Mouse (Mus musculus) cerebral cortex, adult 2 months (tissue): ENCODE results near the gene Prelid3b.

Source experiments
- WGBS: fragments of 180-500 bp; shearing (Covaris S2); methylation state at CpG from one replicate; pipeline ENCODE4 v1.1.7; 2018; 5-methylcytosine and 5-hydroxymethylcytosine counted together

Gene Prelid3b

DNA sequence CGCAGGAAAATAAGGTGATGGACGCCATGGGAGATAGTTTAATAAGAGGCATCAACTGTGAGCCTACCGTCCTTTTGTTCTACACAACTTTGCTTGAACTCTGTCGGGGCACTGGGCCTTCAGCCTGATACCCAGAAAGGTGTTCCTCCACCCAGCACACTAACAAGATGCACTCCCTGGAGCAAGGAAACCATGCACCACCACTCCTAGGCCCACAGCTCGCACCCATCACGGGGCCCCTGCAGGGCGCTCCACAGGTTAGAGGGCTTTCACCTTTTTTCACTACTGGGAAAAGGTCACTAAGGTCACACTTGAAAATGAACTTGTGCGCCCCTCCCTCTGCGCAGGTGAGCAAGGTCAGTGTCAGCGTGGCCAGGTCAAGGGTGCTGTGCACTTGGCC lies 9.5 kb downstream of the Prelid3b start:
- 35% methylated on average over 10 of the region's 10 CpGs for WGBS

GRCm38 (mm10) chr2:174459365-174459764 lies 13.5 kb downstream of the Prelid3b start:
- WGBS: 49% methylated on average over 2 of the region's 2 CpGs

- WGBS: 79% methylated on average over 7 of the region's 7 CpGs
These were observed 19.2 kb downstream of the Prelid3b start for GRCm38 (mm10) chr2:174453681-174454080.

DNA sequence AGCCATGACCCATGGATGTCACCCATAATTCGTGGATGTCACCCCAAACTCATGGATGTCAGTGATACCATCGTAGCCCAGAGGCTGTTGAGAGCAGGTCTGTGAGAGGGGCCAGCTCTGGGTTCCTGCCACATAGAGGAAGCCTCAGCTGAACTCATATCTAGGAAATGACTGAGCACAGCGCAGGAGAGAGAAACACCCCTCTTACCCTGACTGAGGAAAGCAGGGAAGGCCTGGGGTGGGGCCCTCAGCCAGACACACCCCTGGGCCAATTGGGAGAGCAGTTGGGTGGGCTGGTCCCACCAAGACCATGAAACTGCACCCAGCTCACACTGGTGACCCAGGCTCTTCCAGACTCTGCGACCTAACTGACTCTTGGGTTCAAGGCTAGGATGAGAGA lies 22.5 kb downstream of the Prelid3b start, which contains the start of gene Tubb1:
Gene Tubb1, plus strand, starts transcription at position 343 of the 400 bp plus-strand sequence.
- 76% methylated on average over 4 of the region's 4 CpGs for WGBS

DNA sequence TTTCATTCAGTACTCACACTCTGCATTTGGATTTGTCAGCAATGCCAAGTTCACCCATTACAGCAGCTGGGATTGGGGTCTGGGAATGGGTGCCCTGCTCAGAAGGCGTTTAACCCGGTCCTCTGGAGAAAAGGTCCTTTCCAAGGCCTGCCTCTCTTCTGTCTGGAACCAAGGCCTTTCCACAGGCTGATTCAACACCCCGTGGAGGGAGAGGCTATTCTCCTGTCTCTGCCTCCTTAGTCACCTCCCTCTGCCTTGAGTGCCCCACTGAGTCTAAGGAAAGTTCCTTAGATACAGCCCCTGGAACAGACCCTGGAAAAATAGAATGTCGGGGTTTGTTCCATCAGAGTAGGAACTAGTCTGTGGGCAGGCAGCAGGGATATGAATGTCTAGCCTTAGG lies 24.5 kb downstream of the Prelid3b start:
- 83% methylated on average over 4 of the region's 4 CpGs for WGBS

GRCm38 (mm10) chr2:174446905-174447304 lies 26.0 kb downstream of the Prelid3b start:
- 81% methylated on average over 8 of the region's 8 CpGs for WGBS

DNA sequence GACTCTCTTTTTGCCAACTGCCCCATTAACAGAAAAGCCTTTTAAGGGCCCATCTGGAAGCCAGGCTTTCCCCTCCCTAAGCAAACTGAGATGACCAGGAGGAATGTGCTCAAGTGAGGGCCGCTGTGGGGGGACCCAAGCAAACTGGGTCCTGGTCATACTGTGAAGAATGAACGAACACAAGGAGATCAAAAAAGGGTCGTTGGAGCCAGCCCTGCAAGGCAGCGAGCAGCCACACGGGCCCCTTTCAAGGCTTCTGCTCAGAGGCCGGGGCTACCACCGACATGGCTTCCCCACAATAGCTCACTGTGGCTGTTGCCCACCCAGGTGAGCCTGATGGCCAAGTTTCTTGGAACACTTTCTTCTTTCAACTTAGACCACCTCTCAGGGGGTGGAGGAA lies 26.4 kb downstream of the Prelid3b start:
- WGBS: 61% methylated on average over 7 of the region's 7 CpGs

DNA sequence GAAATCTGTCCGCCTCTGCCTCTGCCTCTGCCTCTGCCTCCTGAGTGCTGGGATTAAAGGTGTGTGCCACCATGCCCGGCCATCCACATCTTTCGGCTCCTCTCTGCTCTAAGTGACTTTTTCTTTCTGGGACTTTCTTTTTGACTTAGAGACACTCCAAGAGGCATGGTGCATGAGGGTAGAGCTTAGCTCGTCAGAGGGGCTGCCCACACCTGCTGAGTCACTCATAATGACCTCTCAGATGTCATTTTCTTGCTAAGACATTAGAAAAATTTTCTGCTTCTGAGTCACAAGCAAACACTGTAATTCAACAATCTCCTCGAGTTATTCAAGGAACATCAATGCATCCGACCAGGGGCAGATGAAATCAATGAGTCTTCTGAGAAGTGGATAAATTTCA lies 27.9 kb downstream of the Prelid3b start:
- 86% methylated on average over 6 of the region's 6 CpGs for WGBS

- WGBS: 92% methylated on average over 7 of the region's 7 CpGs
These were observed 28.5 kb downstream of the Prelid3b start for GRCm38 (mm10) chr2:174444359-174444758.

- 65% methylated on average over 2 of the region's 2 CpGs for WGBS
These were observed 29.8 kb downstream of the Prelid3b start for GRCm38 (mm10) chr2:174443046-174443445.

GRCm38 (mm10) chr2:174442460-174442859 lies 30.4 kb downstream of the Prelid3b start:
- 82% methylated on average over 9 of the region's 9 CpGs for WGBS

DNA sequence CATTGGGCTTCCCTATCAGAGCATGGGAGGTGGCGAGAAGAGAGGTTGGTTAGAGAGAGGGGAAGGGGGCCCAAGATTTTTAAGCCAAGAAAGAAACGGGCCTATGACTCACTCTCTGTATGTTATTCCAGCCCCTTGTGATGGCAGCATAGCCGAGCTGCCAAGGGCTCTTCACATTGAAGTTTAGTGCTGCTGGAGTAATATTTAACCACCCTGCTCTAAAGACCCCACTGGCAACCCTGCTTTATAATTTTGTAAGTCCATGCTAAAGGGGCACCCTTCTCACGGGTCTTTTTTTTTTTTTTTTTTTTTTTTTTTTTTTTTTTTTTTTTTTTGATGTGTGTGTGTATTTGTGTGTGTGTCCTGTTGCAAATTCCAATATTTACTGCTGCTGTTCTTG lies 31.0 kb downstream of the Prelid3b start:
- WGBS: 82% methylated on average over 4 of the region's 4 CpGs

DNA sequence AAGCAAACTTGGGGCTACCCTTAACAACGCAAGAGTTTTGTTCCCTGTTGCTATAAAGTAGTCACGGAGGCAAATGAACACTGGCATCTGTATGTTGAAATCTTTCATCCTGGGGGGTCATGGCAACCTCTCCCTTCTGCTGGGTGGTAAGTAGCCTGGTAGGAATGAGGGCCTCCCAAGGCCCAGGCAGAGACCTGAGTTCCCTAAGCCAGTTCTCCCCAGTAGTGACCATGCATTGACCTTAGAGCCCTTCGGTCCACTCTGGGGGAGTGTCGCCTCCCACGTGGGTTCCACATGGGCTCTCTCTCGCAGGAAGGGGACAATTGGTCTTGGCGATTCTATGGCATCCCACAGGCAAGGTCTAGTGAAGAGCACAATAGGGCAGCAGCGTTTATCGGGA lies 32.9 kb downstream of the Prelid3b start:
- WGBS: 85% methylated on average over 9 of the region's 9 CpGs

DNA sequence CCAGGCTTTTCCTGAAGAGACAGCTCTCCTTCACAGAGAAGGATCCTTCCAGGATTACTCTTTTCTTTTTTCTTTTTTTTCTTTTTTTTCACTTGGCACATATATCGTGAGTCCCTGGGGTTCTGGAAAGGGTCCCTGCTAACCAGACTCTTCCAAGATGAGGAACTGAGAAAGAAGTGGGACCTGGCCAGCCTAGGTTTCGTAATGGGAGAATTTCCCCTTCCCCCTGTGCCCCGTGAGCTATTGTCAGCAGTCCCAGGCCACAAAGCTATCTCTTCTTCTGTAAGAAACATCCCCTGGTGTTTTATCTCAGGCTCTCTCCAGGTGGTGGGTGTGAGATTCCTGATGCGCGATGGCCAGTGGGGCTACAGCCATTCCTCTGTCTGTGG lies 33.4 kb downstream of the Prelid3b start:
- 66% methylated on average over 5 of the region's 5 CpGs for WGBS

DNA sequence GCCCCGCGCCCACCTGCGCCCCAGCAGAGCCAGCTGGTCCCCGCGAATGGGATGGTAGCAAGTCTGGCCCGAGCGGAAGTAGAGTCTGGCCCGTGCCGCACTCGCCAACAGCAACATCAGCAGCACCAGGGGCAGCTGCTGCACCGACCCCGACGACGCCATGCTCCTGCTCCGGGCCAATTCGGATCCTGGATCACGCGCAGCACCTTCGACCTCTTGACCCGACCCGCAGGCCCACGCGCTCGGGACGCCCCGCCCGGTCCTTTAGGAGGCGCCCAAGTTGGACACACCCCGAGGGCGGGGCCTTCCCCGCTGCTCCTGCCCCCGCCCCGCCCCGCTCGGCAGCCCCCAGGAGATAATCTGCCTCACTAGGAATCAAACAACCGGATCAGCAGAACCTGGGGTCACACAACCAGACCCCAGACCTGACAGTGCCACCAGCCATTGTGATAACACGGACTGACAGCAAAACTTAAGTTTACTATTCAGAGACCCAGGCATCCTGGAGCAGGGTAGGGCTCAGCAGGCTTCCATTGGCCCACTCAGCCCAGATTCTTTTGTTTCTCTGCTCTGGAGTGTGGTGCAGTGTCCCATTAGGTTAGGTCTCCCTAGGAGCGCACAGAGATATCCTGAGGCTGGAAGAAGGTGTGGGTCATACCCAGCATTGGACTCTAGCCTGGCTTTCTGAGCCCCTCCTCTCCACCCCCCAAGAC lies 34.0 kb downstream of the Prelid3b start, which contains the start of gene Ctsz:
Gene Ctsz, minus strand, starts transcription at position 303 of the 713 bp plus-strand sequence.
- WGBS: 3% methylated on average over 38 of the region's 38 CpGs

GRCm38 (mm10) chr2:174438181-174438580 lies 34.7 kb downstream of the Prelid3b start:
- WGBS: 78% methylated on average over 11 of the region's 11 CpGs

GRCm38 (mm10) chr2:174437697-174437982 lies 35.2 kb downstream of the Prelid3b start:
- 99% methylated on average over 4 of the region's 4 CpGs for WGBS

DNA sequence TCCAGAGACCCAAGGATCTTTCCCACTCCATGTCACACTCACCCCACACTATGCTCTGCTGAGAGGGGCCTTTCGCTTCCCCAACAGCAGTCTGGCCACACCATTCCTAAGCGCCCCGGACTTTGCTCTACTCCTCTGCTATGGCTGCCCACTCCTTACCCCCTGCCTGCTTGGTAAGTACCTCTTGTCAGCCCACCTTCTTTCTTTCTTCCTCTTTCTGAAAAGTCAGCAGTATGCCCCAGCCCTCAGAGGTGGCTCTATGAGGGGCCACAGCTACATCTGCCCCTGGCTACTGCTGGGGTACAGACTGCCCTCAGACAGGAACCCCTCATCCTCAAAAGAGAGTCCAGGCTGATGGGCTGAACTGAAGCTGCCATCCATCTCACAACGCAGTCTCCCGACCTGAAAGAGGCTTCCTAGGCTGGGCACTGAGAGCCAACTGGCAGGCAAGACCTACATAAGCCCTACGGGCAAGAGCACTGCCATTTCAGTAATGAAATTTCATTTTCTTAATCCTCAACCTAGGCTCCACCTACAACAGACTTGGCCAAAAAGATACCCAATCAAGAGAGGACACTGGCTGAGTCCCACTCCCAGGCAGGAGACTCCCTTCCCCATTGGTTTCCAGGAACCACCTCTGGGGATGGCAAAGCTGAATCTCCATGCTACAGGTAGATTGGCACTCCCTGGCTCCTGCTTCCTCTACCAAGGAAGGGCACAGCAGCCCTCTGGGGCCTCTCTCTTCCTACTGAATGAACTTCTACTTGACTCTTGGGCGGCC lies 35.8 kb downstream of the Prelid3b start:
- 96% methylated on average over 7 of the region's 7 CpGs for WGBS

DNA sequence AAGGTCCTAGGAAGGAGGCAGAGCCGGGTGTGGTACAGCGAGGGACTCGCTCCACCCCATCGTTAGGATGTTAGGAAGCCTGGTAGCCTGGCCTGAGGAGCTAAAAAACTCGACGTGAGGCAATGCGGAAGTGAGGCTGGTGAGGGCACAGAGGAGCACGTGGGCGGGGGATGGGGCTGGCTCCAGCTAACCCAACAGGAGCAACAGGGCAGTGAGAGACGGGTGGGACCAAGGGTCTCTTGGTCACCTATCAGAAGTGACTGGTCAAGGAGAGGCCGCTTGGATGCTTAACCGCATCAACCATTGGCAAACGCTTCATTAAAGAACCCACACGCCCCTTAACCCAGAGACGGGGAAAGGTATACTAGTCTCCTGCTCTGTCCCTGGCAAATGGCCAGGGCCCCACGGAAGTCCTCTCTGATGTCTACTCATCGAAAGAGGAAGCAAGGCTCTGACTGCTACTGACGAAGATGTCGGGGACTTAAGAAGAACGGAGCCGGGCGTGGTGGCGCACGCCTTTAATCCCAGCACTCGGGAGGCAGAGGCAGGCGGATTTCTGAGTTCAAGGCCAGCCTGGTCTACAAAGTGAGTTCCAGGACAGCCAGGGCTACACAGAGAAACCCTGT lies 36.7 kb downstream of the Prelid3b start:
- WGBS: 89% methylated on average over 26 of the region's 26 CpGs

- whole genome bisulfite sequencing: 98% methylated on average over 9 of the region's 9 CpGs
These were observed 37.9 kb downstream of the Prelid3b start for GRCm38 (mm10) chr2:174434943-174435342.

DNA sequence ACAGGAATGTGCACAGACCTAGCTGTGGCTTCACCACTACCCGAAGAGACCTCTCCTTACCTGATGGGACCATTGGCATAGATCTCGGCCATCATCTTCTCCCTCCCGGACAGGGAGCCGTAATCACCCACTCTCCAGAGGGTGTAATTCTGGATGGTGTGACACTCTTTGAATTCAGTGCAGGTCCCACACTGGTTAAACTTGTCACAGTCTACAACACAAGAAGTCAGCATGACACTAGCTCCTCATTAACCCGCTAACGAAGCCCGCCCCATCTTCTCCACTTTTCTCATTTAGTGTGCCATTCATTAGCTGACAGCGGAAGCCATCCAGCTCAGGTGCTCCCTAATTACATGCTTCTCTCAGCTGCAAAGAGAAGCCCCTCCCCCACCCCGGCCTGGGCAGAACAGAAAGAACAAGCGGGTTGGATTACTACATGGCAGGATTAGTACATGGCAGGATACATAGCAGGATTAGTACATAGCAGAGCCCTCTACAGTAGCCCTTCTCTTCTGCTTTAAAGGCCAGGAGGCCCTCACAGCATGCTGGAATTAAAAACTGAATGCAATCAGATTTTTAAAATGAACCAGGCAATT lies 43.8 kb downstream of the Prelid3b start:
- WGBS: 80% methylated on average over 10 of the region's 10 CpGs

- 91% methylated on average over 18 of the region's 18 CpGs for WGBS
These were observed 44.6 kb downstream of the Prelid3b start for GRCm38 (mm10) chr2:174428076-174428835.
